Mouse (Mus musculus) frontal cortex, postnatal 14 days (tissue): Measurements from ENCODE around the gene Ppp1r1b.

Experiments used
- DNase-seq, 2 experiments: peaks; one replicate each; pipeline ENCODE4 v3.0.0; 2022; ENCODE audit warnings: low spot score in 2 of 2

The Ppp1r1b gene

DNA sequence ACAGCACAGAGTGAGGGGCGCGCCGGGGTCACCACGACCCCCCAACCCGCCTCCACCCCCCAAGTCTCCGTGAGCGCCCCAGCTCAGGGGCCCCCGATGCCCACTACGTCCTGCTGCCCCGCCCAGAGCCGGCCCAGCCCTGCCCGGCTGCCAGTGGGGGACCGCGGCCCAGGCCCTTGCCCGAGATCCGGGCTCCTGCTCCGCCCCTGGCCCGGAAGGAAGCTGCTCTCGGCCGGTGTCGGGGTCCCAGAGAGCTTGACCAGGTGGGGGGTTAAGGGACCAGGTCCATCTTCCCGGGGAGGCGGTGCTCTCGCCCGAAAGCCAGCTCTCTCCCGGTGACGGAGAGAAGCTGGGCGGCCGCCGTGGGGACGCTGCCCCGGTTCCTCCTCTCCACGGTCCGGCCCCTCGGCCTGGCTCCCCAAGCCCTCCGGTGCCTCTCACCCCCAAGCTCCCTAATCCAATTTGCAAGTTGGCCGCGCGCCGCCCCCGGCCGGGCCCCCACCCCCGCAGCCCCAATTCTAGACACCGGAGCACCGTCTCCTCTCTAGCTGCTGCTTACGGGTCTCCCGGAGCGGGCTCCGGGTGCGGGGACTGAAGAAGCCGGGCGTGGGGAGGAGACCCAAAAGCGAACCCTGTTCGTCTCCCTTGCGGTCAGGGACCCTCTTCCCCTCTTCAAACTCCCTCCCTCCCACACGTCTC lies 19.7 kb upstream of the Ppp1r1b start:
- DNase-seq = no peak

DNA sequence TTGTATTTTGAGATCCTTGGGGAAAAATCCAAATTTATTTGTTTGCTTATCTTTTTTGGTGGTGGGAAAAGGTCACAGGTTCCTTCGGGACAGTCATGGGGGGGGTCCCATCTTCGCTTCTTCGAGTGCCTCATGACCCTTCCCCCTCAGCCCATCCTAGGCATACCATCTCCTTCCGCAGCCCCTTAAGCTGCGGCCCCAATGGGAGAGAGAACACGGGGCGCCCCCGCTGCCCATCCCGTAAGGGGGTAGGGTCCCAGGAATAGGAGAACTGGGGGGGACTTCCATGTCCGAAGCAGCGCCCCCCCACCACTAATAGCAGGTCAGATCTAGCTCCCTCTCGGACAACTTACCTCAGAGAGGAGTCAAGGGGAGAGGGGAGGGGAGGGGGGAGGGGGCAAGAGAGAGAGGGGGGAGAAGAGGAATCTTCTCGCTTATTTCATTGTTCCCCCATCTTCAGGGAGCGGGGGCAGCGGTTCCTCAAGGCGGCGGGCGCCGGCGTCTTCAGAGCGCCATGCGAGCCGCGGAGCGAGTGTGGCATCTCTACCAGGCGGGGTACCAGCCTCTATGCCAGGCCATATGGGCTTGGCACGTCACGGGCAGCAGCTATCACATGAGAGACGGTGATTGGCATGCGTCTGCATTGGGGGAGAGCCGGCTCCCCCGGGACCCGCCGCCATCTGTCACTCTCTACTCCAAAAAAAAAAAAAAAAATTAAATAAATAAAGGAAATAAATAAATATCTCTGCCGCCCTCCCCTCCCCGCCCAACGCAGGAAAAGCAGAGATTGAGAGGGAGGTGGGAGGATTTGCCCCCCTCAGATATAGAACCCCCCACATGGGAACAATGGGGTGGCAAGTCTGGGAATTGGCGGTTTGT lies 18.9 kb upstream of the Ppp1r1b start, which contains the start of gene Neurod2:
TSS of gene Neurod2 (minus strand) at position 568 of the 879 bp plus-strand sequence.
- no peak for DNase-seq

DNA sequence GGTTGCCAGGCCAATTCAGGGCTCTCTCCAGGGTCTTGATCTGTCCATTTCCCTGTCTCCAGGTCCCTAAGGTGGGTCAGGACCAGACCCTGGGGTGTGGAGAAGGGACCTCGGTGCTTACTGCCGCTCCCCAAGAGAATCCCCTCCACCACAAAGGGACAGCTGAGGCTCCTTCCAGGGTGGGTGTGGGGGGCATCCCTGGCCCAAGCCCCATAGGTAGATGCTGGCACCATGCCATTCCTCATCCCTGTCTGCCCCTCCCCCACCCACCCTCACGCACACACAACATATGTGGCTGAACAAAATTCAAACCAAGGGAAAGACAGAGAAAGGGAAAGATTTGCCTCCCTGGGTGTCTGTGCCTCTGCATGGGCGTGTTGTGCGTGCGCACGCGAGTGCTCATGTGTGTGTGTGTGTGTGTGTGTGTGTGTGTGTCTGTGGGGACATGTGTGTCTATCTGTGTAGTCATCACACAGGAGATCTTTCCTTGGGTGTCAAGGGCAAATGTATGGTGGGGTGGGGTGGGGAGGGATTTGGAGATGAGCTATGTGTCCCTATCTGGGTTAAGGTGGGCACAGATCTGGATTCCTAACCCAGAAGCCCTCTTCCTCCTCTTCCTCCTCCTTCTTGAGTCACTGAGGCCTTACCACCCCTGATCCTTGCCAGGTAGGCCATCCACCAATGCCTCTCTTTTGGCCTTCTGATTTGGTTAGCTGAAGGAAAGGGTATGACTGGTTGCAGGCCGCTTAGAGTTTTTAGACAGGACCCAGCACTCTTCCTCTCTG lies 18.1 kb upstream of the Ppp1r1b start:
- no peak for DNase-seq

DNA sequence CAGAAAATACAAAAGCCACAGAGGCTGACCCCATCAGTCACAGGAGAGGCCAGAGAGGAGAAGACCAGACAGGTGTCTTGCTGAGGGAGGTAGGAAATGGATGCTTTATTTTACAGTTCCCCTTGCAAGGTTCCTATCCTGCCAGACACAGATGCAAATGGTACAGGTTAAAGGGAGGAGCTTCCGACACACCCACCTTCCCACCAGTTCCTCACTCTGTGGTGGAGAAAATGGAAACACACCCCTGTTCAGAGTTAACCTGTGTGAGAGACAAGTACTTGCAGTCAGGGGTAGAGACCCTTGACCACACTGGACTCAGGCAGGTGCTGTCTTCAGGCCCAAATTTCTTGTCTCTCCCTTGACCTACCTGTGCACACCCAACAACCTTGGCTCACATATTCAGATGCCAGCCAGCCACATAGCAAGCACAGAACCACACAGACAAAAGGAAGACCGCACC lies 17.4 kb upstream of the Ppp1r1b start:
- no peak for DNase-seq

DNA sequence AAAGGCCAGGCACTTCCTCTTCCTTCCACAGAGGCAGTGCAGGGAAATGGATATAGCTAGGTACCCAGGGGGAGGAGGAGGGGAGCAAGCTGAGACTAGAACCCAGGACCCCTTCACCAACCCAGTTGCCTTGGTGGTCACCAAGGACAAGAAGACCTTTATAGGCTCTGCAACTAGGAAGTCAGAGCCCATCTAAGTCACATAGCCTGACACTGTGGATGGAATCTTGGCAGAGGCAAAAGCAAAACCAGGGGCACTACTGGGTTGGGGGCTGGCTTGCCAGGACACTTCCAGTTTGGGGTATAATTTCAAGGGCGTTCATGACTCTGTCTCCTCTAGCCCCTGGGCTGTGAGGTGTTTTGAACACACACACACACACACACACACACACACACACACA lies 16.8 kb upstream of the Ppp1r1b start:
- DNase-seq = no peak

DNA sequence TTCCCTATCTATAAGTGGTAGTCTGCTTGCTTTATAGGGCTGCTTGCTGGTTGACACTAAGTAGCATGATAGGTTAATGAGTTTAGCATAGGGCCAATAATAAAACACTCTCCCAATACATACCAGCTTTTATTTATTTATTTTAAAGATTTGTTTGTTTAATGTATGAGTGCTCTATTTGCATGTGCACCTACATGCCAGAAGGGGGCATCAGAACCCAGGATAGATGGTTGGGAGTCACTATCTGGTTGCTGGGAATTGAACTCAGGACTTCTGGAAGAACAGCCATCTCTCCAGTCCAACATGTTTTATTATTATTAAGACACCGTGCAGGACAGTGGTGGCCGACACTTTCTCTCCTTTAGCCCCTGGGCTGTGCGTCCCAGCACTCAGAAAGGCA lies 16.0 kb upstream of the Ppp1r1b start:
- no peak for DNase-seq

DNA sequence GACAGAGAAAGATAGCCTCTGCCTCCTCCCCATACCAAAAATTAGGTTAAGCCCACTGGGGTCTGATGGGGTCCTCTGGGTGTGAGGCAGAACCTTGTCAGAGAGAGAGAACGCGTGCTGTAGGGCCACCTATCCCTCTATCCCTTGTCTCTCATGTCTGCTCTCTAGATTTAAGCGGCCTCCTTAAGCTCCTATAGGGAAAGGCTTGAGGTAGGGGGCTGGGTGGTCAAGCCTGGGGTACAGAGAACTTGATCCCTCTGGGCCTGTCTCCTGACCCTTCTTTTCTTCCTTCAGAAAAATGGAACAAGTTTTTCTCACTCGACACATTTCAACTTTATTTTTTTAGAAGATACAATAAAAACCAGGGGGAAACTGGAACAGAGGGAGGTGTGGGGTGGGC lies 15.4 kb upstream of the Ppp1r1b start:
- no peak for DNase-seq

DNA sequence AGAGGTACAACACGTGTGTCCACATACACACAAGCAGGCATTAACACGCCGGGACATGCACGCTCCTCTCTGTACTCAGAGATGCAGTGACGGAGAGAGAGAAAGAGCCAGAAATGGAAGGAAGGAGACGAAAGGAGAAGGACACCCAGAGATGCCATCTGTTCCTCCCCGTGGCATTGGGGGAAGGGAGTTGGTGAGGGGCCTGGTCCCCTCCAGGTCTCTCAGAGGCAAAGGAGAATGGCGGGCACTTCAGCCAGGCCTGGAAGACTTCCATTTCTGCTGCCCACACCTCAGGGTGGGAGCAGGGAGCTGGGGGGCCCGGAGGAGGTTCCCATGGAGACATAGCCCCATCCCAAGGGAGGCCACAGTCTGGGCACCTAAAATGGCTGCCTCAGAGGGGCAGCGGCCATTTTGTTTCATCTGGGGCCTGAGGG lies 14.9 kb upstream of the Ppp1r1b start:
- DNase-seq = no peak

DNA sequence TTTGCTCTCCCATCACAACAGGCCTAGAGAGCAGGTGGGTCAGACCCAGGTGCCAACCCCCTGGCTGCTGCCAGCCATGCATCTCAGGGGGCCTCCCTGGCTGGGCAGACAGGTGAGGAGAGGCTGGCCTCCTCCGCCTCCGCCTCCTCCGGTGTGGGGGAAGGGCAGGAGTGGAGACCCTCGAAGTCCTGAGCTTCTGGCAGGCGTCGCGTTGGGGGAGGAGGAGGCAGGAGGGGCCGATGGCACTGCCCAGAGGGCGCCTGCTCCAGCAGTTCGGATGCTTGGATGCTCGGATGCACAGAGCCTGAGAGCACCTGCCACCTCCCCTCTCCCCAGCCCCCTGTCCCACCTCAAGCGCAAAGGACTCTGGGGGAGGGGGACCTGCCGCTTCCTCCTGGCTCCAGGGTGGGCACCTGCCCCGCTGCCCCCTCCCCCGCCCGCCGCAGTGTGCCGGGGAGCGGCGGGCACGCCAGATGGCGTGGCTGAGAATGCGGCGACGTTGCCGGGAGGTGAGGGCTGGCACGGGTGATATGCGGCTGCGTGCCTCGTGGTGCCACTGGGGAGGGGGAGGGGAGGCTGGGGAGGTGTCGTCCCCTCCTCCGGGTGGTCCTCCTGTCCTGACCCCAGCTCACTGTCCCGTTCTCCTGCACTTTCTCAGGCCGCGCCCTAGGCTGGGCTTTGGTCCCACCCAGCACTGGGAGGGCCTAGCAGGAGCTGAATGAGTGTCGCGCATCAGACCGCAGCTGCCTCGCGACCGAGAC lies 14.0 kb upstream of the Ppp1r1b start:
- no peak for DNase-seq

DNA sequence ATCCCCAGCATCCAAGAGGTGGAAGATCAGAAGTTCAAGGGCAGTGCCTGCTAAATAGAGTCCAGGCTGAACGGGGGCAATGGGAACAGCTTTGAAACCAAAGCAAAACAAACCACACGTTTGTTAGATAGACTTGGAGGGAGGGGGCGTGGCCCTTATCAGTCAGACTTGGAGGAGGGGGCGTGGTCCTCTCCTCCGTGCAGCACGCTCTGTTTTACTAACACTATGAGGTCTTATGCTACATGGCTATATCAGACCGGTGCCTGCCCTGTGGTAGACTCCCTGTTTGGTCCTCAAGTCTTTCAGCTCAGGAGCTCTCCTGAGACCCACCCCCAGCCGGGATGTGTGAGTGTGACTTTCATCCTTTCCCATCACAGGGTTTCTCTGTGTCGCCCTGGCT lies 13.0 kb upstream of the Ppp1r1b start:
- no peak for DNase-seq

DNA sequence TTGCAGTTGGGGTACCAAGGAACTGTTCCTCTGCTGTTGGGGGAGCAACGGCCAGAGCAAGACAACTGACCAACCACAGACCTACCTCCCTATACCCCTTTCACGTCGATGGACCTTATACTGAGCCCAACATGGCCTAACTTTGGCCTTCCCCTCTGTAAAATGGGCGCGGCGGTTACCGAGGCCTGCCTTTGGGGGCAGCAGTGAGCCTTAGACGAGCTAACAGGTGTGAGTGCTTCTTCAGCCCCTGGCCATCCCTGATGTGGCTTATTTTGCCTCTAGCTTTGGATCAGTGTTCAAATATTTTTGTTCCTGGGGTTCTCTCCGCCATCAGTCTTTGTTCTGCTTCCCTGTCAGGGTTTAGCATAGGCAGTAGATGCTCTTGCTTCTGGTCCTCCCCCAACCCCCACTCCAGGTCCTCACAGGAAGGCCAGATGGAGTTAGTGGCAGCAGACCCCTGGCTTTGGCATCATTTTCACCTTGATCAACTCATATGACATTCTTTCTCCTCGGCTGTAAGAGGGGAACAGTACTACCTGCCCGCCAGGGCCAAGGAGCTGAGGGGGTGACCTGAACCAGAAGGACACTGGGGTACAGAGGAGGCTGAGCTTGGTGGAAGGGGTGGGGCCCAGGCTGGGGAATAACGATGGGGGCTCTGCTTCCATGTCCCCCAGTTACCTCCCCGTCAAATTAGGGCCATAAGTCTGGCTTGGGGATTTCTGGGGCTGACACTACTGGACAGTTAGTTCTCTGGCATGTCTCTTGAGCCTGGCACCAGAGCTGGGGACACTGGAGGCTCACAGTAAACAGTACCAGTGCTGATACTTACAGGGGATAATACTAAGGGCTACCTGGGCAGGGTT lies 11.7 kb upstream of the Ppp1r1b start:
- no peak for DNase-seq

DNA sequence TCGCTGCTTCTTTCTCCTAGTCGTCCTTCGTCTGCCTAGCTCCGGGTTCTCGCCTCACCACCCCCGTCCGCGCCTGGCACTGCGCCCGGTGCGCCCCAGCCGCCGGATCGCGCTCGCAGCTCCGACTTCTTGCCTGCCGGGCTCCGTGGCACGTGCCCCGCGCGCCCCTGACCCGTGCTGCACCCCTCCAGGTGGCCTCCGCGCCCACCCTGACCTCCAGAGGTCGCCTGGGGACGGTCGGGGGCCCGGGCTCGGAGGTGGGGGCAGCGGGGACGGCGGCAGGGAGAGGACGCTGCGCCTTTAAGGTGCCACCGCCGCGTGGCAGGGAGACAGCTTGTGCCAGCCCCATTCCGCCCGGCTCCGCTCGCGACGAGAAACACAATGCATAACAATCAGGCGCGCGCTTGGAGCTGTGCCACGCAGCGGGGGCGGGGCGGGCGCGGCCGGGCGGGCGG lies 9.7 kb upstream of the Ppp1r1b start:
- DNase-seq = peak; percentile 67 to 79

DNA sequence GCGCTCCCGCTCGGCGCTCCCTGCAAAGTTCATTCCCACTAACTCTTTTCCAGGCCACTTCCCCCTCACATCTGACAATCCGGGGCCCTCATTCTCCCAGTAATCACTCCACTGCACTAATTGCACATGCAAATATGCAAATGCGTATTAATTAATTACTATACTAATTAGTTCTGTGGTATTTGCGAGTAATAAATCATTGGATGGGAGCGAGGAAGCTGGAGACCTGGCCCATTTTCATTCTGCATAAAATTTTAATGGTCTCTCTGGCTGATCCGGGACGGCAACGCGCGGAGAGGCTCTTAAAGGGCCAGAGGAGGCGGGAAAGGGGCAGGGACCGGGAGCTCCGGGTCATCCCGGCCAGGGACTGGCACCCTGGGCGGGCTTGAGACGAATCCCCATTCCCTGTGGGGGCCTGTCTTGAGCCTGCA lies 9.1 kb upstream of the Ppp1r1b start:
- no peak for DNase-seq

DNA sequence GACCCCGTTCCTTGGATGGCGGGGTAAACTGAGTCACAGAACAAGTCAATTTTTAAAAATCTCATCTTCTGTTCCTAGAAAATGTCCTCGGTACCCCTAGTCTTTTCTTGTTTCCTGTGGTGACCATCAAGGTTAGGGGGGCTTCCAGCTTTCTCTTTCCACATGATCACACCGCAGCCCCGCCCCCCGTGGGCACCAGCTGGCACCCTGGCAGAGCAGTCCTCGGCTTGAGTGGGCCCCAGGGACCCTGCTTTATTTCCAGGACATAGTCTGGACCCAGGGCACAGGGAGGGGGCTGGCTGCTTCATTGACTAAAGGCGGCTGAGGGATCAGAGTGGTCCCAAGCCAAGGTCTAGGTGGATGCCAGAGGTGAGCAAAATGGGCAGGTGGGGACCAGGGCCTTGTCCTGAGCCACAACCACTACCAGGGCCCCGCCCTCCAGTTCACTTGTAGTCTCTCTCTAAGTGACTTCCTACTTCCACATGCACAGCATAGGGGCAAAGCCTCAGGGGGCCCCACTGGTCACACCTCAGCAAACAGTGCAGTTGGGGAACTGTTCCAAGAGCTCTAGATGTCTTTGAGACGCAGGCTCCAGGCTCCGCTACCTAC lies 8.4 kb upstream of the Ppp1r1b start:
- DNase-seq = no peak

DNA sequence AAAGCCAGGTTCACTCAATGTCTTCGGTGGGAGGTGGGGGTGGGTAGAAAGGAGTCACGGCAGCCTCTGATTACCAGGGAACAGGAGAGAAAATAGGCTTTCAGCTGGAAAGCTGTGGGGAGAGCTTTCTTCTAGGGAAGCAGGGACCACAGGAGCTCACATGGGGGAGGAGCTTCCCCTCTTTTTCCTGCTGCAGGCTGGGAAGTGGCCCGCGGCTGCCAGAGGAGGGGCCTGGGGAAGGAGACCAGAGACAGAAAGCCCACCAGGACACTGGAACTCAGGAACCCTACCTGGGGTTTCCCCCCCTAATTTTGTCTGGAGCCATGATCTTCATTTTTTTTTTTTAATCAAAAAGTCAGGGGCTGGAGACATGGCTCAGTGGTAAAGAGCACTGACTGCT lies 7.6 kb upstream of the Ppp1r1b start:
- DNase-seq = no peak

DNA sequence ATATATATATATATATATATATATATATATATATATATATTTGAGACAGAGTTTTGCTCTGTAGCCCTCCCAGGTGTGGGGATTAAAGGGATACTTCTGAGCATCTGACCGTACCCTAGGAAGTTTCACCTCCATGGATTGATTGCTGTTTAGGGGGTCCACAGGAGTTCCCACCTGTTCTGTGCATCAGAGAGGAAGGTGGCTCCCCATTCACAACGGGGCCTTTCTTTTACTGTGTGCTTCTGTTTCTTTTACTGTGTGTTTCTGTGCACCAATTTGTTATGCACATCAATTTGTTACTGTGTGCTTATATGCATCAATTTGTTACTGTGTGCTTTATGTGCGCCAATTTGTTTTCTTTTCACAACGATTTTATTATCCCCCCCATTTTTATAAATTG lies 7.0 kb upstream of the Ppp1r1b start:
- no peak for DNase-seq

DNA sequence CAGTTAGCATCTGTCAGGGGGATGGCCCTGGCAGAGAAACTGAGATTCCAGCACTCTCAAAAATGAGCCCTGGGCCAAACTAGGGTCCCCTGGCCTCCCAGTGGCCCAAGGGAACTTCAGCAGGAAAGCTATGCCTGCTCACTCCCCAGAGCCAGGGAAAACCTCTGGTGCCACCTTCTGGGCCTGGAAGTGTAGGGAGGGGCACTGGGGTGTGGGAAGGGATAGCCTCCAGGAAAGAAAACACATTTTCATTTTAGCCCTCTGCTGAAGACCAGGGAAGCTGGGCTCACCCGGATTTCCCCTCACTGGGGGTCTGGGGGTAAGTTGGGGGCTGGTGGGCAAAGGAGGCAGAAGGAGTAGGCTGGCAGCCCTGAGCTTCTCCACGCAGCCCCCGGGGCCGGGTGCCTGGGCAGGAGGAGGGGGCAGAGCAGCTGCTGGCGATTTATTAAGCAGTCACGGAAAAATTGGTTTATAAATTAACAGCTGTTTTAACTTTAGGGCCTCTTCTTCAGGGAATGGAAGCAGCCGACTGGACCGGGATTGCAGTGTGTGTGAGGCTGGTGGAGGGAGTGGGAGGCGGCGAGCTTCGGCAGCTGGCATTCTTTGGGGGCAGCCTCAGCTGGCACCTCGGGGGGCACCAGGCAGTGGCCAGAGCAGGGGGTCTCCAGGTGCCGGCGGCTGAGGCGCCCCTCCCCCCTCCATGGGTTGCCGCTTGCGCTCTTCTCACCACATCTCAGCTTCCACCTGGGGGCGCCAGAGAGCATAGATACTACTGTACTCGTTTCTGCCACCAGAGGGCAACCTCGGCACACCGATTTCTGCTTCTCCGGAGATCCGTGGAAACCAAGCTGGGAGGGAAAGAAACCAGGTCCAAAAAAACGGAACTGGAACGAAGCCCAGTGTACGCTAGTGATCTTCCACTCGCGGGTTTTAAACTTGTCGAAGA lies 5.9 kb upstream of the Ppp1r1b start:
- DNase-seq = peak; percentile 89 to 97

DNA sequence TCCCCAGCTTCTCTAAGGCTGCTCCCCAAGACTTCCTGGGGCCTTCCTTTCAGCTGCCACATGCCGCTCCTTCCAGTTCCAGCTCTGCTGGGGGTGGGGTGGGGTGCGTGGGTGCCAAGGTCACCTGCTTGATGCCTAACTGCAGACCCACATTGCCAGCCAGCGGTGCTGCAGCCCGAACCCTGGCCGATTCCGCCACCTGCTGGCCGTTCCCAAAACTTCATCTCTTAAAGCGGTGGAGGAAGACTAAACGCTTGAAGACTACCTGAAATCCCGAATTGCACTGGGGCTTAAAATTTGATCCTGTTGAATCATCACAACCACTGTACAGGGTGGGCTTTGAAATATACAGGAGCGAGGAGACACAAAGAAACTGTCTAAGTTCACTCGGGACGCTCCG lies 3.0 kb upstream of the Ppp1r1b start:
- peak; percentile 76 to 84 for DNase-seq

DNA sequence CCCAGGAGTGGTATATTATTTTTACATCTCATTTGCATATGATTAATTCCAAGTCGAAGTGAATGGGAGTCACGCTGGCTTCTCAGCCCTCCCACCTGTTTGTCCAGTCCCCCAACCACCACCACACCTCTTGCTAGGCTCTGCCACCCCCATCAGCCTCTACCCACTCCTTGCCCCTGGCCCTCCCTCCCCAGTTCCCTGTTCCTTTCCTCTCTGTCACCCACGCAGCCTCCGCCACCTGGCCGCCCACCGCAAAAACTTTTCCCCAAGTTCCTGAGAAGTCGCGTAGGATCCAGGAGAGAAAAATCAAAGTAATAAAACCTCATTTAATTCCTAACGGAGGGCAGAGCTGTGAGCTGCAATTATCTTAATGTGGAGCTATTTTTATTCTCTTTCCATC lies 2.0 kb upstream of the Ppp1r1b start:
- DNase-seq = no peak
